Mouse (Mus musculus) bone marrow, adult 2 months (tissue): ENCODE data around the gene Eif3j1.

ENCODE experiments used
- CTCF ChIP-seq: fragments of 200-500 bp; IDR thresholded peaks from 2 replicates; pipeline ENCODE4 v1.5.1; 2011; ENCODE audit warnings: low read length, control low read depth; ENCODE audit not compliant: control insufficient read depth, insufficient read depth
- POLR2A ChIP-seq: fragments of 200-500 bp; IDR thresholded peaks from 2 replicates; pipeline ENCODE4 v1.6.1; 2011; ENCODE audit warnings: low read depth, mild to moderate bottlenecking, control low read depth, low read length, borderline replicate concordance; ENCODE audit not compliant: control insufficient read depth

DNA sequence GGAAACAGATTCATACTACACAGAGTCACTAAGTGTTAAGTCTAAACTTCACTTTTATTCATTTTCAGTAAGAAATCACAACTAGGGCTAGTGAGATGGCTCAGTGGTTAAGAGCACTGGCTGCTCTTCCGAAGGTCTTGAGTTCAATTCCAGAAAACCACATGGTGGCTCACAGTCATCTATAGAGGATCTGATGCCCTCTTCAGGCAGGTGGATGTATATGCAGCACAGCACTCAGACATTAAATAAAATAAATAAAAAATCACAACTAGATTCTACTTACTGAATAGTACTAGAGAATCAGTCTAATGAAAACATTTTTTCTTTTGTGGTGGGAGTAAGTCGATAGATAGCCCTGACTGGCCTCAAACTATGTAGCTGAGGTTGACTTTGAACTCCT is 6.1 kb upstream of the Eif3j1 start:
- TF ChIP-seq POLR2A = no peak
- no peak for TF ChIP-seq CTCF
